Mouse (Mus musculus): ENCODE measurements around the gene Tmem209. TPM values are rescaled to one million over a fixed set of nuclear protein-coding genes. Genes with fewer than 3 reads are reported as not detected.

Tmem209 gene
- polyA plus RNA-seq, 1 experiment from 2014 or later: 13.0 TPM

GRCm38 (mm10) chr6:30547656-30548306 lies 38.2 kb upstream of the Tmem209 start:
- H3K4me3 ChIP-seq (ENCODE audit: low read depth, low read length): peak overlapping the region; percentile 29; the same call in 1 of the 2 replicates
- DNase-seq (ENCODE audit: low spot score) (no peak), ATAC-seq (ENCODE audit: low FRiP score, low TSS enrichment) (no peak; the same call in 1 of the 2 replicates)
- H3K4me1 ChIP-seq (replicated peaks; ENCODE audit: control insufficient read depth, insufficient read depth): peaks cover 5% of the 10 kb centered on the region
- H3K27me3 ChIP-seq (ENCODE audit: control insufficient read depth, insufficient read depth, low read length): no peaks in the 10 kb centered on the region
- H3K9me3 ChIP-seq (ENCODE audit: control insufficient read depth, low read length): no peaks in the 10 kb centered on the region
- peak overlapping the region; percentile 48 for H3K4me2 ChIP-seq (replicated peaks; ENCODE audit: low read depth)
- no peaks in the 10 kb centered on the region for H3K36me3 ChIP-seq (ENCODE audit: control insufficient read depth, insufficient read depth, low read length)
- no peak overlapping the region for H3K9ac ChIP-seq (ENCODE audit: low read length)
- no peak for TF ChIP-seq EP300 (optimal IDR thresholded peaks at IDR 0.05)
- TF ChIP-seq CTCF (IDR thresholded peaks at IDR 0.05; ENCODE audit: low read depth): no peak
- WGBS: 45% methylated on average over 9 of the region's 9 CpGs
- 0 out of 2 replicates have a peak overlapping the region, but pooled peaks have one; percentile 49 for H3K27ac ChIP-seq (replicated peaks)

GRCm38 (mm10) chr6:30547274-30547645 lies 37.7 kb upstream of the Tmem209 start:
- Histone ChIP-seq H3K9me3 (ENCODE audit: control insufficient read depth, low read length) (no peaks in the 10 kb centered on the region), H3K4me3 (ENCODE audit: low read depth, low read length) (peak overlapping the region; percentile 29), H3K9ac (ENCODE audit: low read length) (peak overlapping the region; percentile 38; the same call in 1 of the 2 replicates), H3K4me1 (replicated peaks; ENCODE audit: control insufficient read depth, insufficient read depth) (peaks cover 5% of the 10 kb centered on the region), H3K27me3 (ENCODE audit: control insufficient read depth, insufficient read depth, low read length) (no peaks in the 10 kb centered on the region), H3K27ac (replicated peaks) (peak overlapping the region; percentile 84), H3K4me2 (replicated peaks; ENCODE audit: low read depth) (peak overlapping the region; percentile 48), H3K36me3 (ENCODE audit: control insufficient read depth, insufficient read depth, low read length) (no peaks in the 10 kb centered on the region)
- ATAC-seq (ENCODE audit: low FRiP score, low TSS enrichment) (no peak), DNase-seq (ENCODE audit: low spot score) (peak; percentile 44)
- no peak for TF ChIP-seq EP300 (optimal IDR thresholded peaks at IDR 0.05)
- no peak for TF ChIP-seq CTCF (IDR thresholded peaks at IDR 0.05; ENCODE audit: low read depth)
- under 1% methylated on average over 17 of the region's 17 CpGs for WGBS

- Histone ChIP-seq H3K27ac (replicated peaks) (peak overlapping the region; percentile 84), H3K9ac (ENCODE audit: low read length) (peak overlapping the region; percentile 38; the same call in 1 of the 2 replicates), H3K27me3 (ENCODE audit: control insufficient read depth, insufficient read depth, low read length) (no peaks in the 10 kb centered on the region), H3K36me3 (ENCODE audit: control insufficient read depth, insufficient read depth, low read length) (no peaks in the 10 kb centered on the region), H3K4me1 (replicated peaks; ENCODE audit: control insufficient read depth, insufficient read depth) (peaks cover 5% of the 10 kb centered on the region), H3K4me2 (replicated peaks; ENCODE audit: low read depth) (peak overlapping the region; percentile 48), H3K9me3 (ENCODE audit: control insufficient read depth, low read length) (no peaks in the 10 kb centered on the region), H3K4me3 (ENCODE audit: low read depth, low read length) (peak overlapping the region; percentile 29)
- no peak for TF ChIP-seq CTCF (IDR thresholded peaks at IDR 0.05; ENCODE audit: low read depth)
- no peak for TF ChIP-seq EP300 (optimal IDR thresholded peaks at IDR 0.05)
- DNase-seq (ENCODE audit: low spot score) (peak; percentile 36), ATAC-seq (ENCODE audit: low FRiP score, low TSS enrichment) (peak; percentile 73; the same call in 1 of the 2 replicates)
- WGBS: 17% methylated on average over 17 of the region's 17 CpGs
Measured at GRCm38 (mm10) chr6:30546571-30547273, 37.1 kb upstream of the Tmem209 start.

GRCm38 (mm10) chr6:30545689-30546088 lies 36.1 kb upstream of the Tmem209 start:
- DNase-seq (ENCODE audit: low spot score): no peak
- WGBS: 76% methylated on average over 7 of the region's 7 CpGs
- Histone ChIP-seq H3K4me3 (ENCODE audit: low read depth, low read length) (no peak overlapping the region), H3K4me1 (replicated peaks; ENCODE audit: control insufficient read depth, insufficient read depth) (peaks cover 5% of the 10 kb centered on the region), H3K4me2 (replicated peaks; ENCODE audit: low read depth) (no peak overlapping the region), H3K27ac (replicated peaks) (no peak overlapping the region), H3K9ac (ENCODE audit: low read length) (no peak overlapping the region), H3K36me3 (ENCODE audit: control insufficient read depth, insufficient read depth, low read length) (no peaks in the 10 kb centered on the region), H3K27me3 (ENCODE audit: control insufficient read depth, insufficient read depth, low read length) (no peaks in the 10 kb centered on the region), H3K9me3 (ENCODE audit: control insufficient read depth, low read length) (no peaks in the 10 kb centered on the region)
- ATAC-seq (ENCODE audit: low FRiP score, low TSS enrichment): no peak
- no peak for TF ChIP-seq CTCF (IDR thresholded peaks at IDR 0.05; ENCODE audit: low read depth)
- TF ChIP-seq EP300 (optimal IDR thresholded peaks at IDR 0.05): no peak

- Histone ChIP-seq H3K4me2 (replicated peaks; ENCODE audit: low read depth) (peak overlapping the region; percentile 18; the same call in 1 of the 2 replicates), H3K4me1 (replicated peaks; ENCODE audit: control insufficient read depth, insufficient read depth) (no peaks in the 10 kb centered on the region), H3K9me3 (ENCODE audit: control insufficient read depth, low read length) (no peaks in the 10 kb centered on the region), H3K27ac (replicated peaks) (no peak overlapping the region), H3K4me3 (ENCODE audit: low read depth, low read length) (no peak overlapping the region), H3K27me3 (ENCODE audit: control insufficient read depth, insufficient read depth, low read length) (no peaks in the 10 kb centered on the region), H3K9ac (ENCODE audit: low read length) (no peak overlapping the region), H3K36me3 (ENCODE audit: control insufficient read depth, insufficient read depth, low read length) (no peaks in the 10 kb centered on the region)
- no peak for ATAC-seq (ENCODE audit: low FRiP score, low TSS enrichment)
- no peak for TF ChIP-seq CTCF (IDR thresholded peaks at IDR 0.05; ENCODE audit: low read depth)
- WGBS: 29% methylated on average over 8 of the region's 8 CpGs
- no peak for DNase-seq (ENCODE audit: low spot score)
Measured at GRCm38 (mm10) chr6:30543851-30544250, 34.3 kb upstream of the Tmem209 start.

- no peaks in the 10 kb centered on the region for H3K27me3 ChIP-seq (ENCODE audit: control insufficient read depth, insufficient read depth, low read length)
- H3K9me3 ChIP-seq (ENCODE audit: control insufficient read depth, low read length): no peaks in the 10 kb centered on the region
- ATAC-seq (ENCODE audit: low FRiP score, low TSS enrichment) (no peak), DNase-seq (ENCODE audit: low spot score) (no peak)
- TF ChIP-seq CTCF (IDR thresholded peaks at IDR 0.05; ENCODE audit: low read depth) (no peak), EP300 (optimal IDR thresholded peaks at IDR 0.05) (no peak)
- no peak overlapping the region for H3K9ac ChIP-seq (ENCODE audit: low read length)
- WGBS: 60% methylated on average over 12 of the region's 12 CpGs
- H3K36me3 ChIP-seq (ENCODE audit: control insufficient read depth, insufficient read depth, low read length): no peaks in the 10 kb centered on the region
- no peaks in the 10 kb centered on the region for H3K4me1 ChIP-seq (replicated peaks; ENCODE audit: control insufficient read depth, insufficient read depth)
- no peak overlapping the region for H3K4me3 ChIP-seq (ENCODE audit: low read depth, low read length)
- H3K4me2 ChIP-seq (replicated peaks; ENCODE audit: low read depth): no peak overlapping the region
- H3K27ac ChIP-seq (replicated peaks): no peak overlapping the region
Measured at GRCm38 (mm10) chr6:30543077-30543476, 33.5 kb upstream of the Tmem209 start.

Data from stomach, postnatal 0 days (tissue).